Mouse (Mus musculus): ENCODE data around the gene Mga.

GRCm38 (mm10) chr2:119994839-119995238 is 97.8 kb downstream of the Mga start:
- TF ChIP-seq USF1 (IDR thresholded peaks at IDR 0.05; ENCODE audit: low read depth): no peak
- no peak for TF ChIP-seq CTCF (IDR thresholded peaks at IDR 0.05; ENCODE audit: control insufficient read depth, insufficient read depth, insufficient read length)
- no peak for TF ChIP-seq MAX (IDR thresholded peaks at IDR 0.05)
- TF ChIP-seq MYOD1 (IDR thresholded peaks at IDR 0.05; ENCODE audit: control insufficient read depth, insufficient read length, low read depth): no peak
- no peak for TF ChIP-seq FOSL1 (IDR thresholded peaks at IDR 0.05; ENCODE audit: insufficient read depth, low read length, poor library complexity, severe bottlenecking)
- no peak for TF ChIP-seq MYOG (IDR thresholded peaks at IDR 0.05; ENCODE audit: control insufficient read depth, extremely low read depth, insufficient read length)
